In genomic region chr9:102933925-102934721, GRCm38 (mm10) we compare ENCODE assay signal across 7 mouse cellular contexts. TPM values are rescaled to one million over a fixed set of nuclear protein-coding genes. Genes with fewer than 3 reads are reported as not detected.
DNase-seq lines count a peak whose midpoint lies in the region; ATAC-seq lines count a peak whose summit lies in the region.

No protein-coding gene starts in this region.

- ATAC-seq in hindbrain, embryonic 13.5 days (ENCODE audit: low FRiP score) = no peak

- peak; percentile 59 for DNase-seq in ES-CJ7 (ENCODE audit: low read depth, low spot score)
- DNase-seq in WW6 (ENCODE audit: low read depth, low spot score) = peak; percentile 31
- DNase-seq in lung, postnatal 10 days = peak; percentile 63
- no peak for DNase-seq in gastrocnemius, postnatal 4 days (ENCODE audit: low spot score in 2 of 2)
- DNase-seq in left cerebral cortex, adult 18-20 months (ENCODE audit: low spot score in 2 of 2) = no peak
- DNase-seq in thymus, postnatal 10 days (ENCODE audit: low spot score in 2 of 2) = no peak

- peaks cover 11% of the 10 kb centered on the region for H3K4me1 ChIP-seq in hindbrain, embryonic 13.5 days (replicated peaks)

- H3K4me2 ChIP-seq in hindbrain, embryonic 13.5 days = peak overlapping the region; percentile 33

- H3K9me3 ChIP-seq in hindbrain, embryonic 13.5 days = no peaks in the 10 kb centered on the region

- WGBS in hindbrain, embryonic 13.5 days = 58% methylated on average over 20 of the region's 20 CpGs

- H3K4me3 ChIP-seq in hindbrain, embryonic 13.5 days = 0 out of 2 replicates have a peak overlapping the region, but pooled peaks have one; percentile 10

- H3K9ac ChIP-seq in hindbrain, embryonic 13.5 days = no peak overlapping the region

- no peaks in the 10 kb centered on the region for H3K27me3 ChIP-seq in hindbrain, embryonic 13.5 days

- H3K27ac ChIP-seq in hindbrain, embryonic 13.5 days = no peak overlapping the region

- H3K36me3 ChIP-seq in hindbrain, embryonic 13.5 days = no peaks in the 10 kb centered on the region

RNA-seq across cellular contexts. Expression of gene Slco2a1, which starts 54.4 kb away (rescaled TPM):
- polyA plus RNA-seq in hindbrain, embryonic 13.5 days (2015; fragmentation: Nextera tagmentation; extraction: Ambion mirVana) = 1.1 and 1.2 TPM in 2 replicates
- total RNA-seq in gastrocnemius, postnatal 4 days (2021) = 1 to 10 TPM in 1 of 2 experiments, under 1 TPM in 1; 0.93 to 1.9 TPM
- 1 to 10 TPM; 1.1 to 1.5 TPM for total RNA-seq in left cerebral cortex, adult 18-20 months (2021)

Comparison
In these comparisons a context has a peak if more than half of its experiments do, and no peak if none do; other contexts are left out.
1. DNase-seq: peak in ES-CJ7 (single experiment), WW6 (single experiment) and lung, postnatal 10 days (single experiment); none in gastrocnemius, postnatal 4 days (0 of 2), left cerebral cortex, adult 18-20 months (0 of 2) and thymus, postnatal 10 days (0 of 2).